Mouse (Mus musculus) G1E (cell line): Measurements from ENCODE around the gene Fgfr2. TPM values are rescaled to one million over a fixed set of nuclear protein-coding genes. Genes with fewer than 3 reads are reported as not detected.
"Not testable (repeated sequence)": the region's sequence is repeated elsewhere in the genome, so short reads cannot be mapped to it uniquely, and the experiment has no call there.

Experiments used
- ATAC-seq: 2 replicates; pipeline ENCODE4 v1.8.0; 2016; ENCODE audit warnings: mild to moderate bottlenecking; ENCODE audit not compliant: insufficient number of reproducible peaks, poor library complexity, low FRiP score, severe bottlenecking; ENCODE audit errors: extremely low read depth
- DNase-seq: peaks from one replicate; pipeline ENCODE4 v3.0.0; 2012; ENCODE audit warnings: low spot score
- H3K27me3 ChIP-seq: 2 replicates; pipeline ENCODE4 v1.6.1; 2012; ENCODE audit warnings: mild to moderate bottlenecking, low read length, inconsistent platforms; ENCODE audit not compliant: insufficient read depth
- H3K36me3 ChIP-seq: replicated peaks from 2 replicates; pipeline ENCODE3; 2012; ENCODE audit warnings: mild to moderate bottlenecking, inconsistent platforms
- H3K4me1 ChIP-seq: 2 replicates; pipeline ENCODE4 v1.6.1; 2012; ENCODE audit warnings: low read depth, low read length, inconsistent platforms, mixed read lengths; ENCODE audit not compliant: insufficient read depth
- H3K4me3 ChIP-seq: 2 replicates; pipeline ENCODE4 v1.5.1; 2012; ENCODE audit warnings: low read depth, mild to moderate bottlenecking, inconsistent platforms, low read length, moderate library complexity, mixed read lengths
- H3K9me3 ChIP-seq: replicated peaks from 2 replicates; pipeline ENCODE4 v1.6.1; 2012; ENCODE audit warnings: inconsistent platforms
- CTCF ChIP-seq: IDR thresholded peaks from 2 replicates; pipeline ENCODE4 v1.5.1; 2012; ENCODE audit warnings: low read depth, low read length, inconsistent platforms, mixed read lengths
- GATA1 ChIP-seq: IDR thresholded peaks from 2 replicates; pipeline ENCODE4 v1.6.1; 2012; ENCODE audit warnings: borderline replicate concordance, low read length, inconsistent platforms, mixed read lengths
- GATA2 ChIP-seq: IDR thresholded peaks from 2 replicates; pipeline ENCODE4 v1.6.1; 2012; ENCODE audit warnings: low read depth, low read length, inconsistent platforms, borderline replicate concordance
- POLR2AphosphoS5 ChIP-seq: IDR thresholded peaks from 2 replicates; pipeline ENCODE4 v1.6.1; 2012; ENCODE audit warnings: low read depth, low read length, inconsistent platforms; ENCODE audit not compliant: insufficient replicate concordance
- TAL1 ChIP-seq: conservative IDR thresholded peaks from 2 replicates; pipeline ENCODE4 v1.6.1; 2012; ENCODE audit warnings: low read depth, low read length, inconsistent platforms, mixed read lengths
- polyA plus RNA-seq: library from polyadenylated mRNA; stranded (reverse); fragments of >175 nt; gene quantifications from 2 replicates; pipeline ENCODE4 v1.2.3, GENCODE M21; 2012
- total RNA-seq, 2 experiments: library from RNA; stranded (forward) in 1 of 2; stranded (reverse) in 1 of 2; fragments of 200-1000 nt in 1 of 2; fragments of >200 nt in 1 of 2; fragmentation: Nextera tagmentation in 1 of 2; gene quantifications; 2 replicates each; pipeline ENCODE4 v1.2.3; 2014 to 2017

The Fgfr2 gene
- total and polyA plus RNA-seq, 3 experiments: 0.22 TPM; not detected in 2

DNA sequence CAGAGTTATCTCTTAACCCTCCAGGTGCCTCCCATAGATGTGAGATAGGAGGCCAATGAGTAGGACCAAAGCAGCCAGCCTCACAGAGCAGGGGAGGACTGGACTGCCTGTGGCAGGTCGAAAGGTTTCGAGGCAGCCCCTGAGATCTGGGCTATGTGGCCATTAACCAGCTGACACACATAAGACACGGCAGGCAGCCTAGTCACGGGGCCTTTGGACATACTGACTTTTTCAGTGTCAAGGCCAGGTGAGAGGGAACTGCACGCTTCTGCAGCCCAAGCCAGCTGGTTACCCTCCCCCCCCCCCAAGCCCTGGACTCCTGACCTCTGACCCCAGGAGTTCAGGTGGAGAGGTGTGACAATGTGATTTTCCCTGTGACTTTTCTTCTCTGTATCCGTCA, 458.3 kb downstream of the Fgfr2 start:
- H3K9me3 ChIP-seq: no peaks in the 10 kb centered on the region
- DNase-seq: no peak
- no peaks in the 10 kb centered on the region for H3K36me3 ChIP-seq
- ATAC-seq: 0 out of 2 replicates have a peak, but pooled peaks have one; percentile 17
- peaks cover 14% of the 10 kb centered on the region for H3K4me1 ChIP-seq
- peaks cover 54% of the 10 kb centered on the region for H3K27me3 ChIP-seq
- TF ChIP-seq GATA2 (no peak), GATA1 (no peak)
- H3K4me3 ChIP-seq: no peak overlapping the region

GRCm38 (mm10) chr7:132662831-132663230, 460.3 kb downstream of the Fgfr2 start:
- peaks cover 26% of the 10 kb centered on the region for H3K4me1 ChIP-seq

DNA sequence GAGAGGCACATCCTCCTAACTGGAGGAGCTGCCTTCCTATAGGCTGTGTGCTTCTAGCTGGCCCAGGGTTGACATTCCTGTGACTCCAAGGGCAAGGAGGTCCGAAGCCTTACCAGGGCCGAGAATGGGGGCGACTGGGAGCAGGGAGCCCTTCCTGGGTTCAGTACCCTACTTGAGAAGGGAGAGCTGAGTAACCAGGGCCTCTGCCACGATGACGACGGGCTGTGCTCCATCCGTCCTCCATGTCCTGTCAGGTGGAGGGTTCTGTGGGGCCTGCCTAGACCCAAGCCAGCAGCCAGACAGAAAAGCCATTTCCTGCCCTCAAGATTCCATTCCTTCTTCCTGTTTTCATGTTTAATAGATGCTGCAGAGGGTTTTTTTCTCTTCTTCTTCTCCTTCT, 463.5 kb downstream of the Fgfr2 start:
- no peaks in the 10 kb centered on the region for H3K36me3 ChIP-seq
- no peak for TF ChIP-seq GATA2
- TF ChIP-seq TAL1: no peak
- no peak for TF ChIP-seq GATA1
- TF ChIP-seq CTCF: no peak
- TF ChIP-seq POLR2AphosphoS5: no peak
- peaks cover 50% of the 10 kb centered on the region for H3K4me1 ChIP-seq
- no peak overlapping the region for H3K4me3 ChIP-seq
- DNase-seq (no peak), ATAC-seq (no peak)
- H3K9me3 ChIP-seq: no peaks in the 10 kb centered on the region
- peaks cover 52% of the 10 kb centered on the region for H3K27me3 ChIP-seq

More at GRCm38 (mm10) chr7:132662831-132663230, 460.3 kb downstream of the Fgfr2 start:
- H3K4me3 ChIP-seq, H3K36me3 ChIP-seq, H3K9me3 ChIP-seq, DNase-seq, ATAC-seq: not testable (repeated sequence)
- H3K27me3 ChIP-seq: peaks cover 62% of the 10 kb centered on the region

DNA sequence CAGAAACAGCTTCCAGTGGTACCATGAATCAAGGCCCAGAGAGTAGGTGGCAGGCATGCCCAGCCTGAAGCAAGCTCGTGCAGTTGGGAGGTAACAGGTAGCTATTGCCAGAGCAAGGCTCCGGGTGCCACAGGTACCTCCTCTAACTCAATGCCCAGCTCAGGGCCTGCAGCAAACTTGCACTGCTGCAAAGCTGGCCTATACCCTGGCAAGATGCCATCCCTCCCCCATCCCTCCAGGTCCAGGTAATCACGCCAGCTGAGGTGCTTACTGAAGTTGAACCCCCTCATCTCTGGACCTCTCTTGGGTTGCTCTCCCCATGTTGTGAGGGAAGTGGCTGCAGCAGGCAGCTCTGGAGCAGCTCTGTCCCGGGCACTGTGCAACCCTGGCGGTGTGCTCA, 464.5 kb downstream of the Fgfr2 start:
- no peak for ATAC-seq
- Histone ChIP-seq H3K4me3 (no peak overlapping the region), H3K27me3 (peaks cover 53% of the 10 kb centered on the region), H3K9me3 (no peaks in the 10 kb centered on the region), H3K4me1 (peaks cover 46% of the 10 kb centered on the region), H3K36me3 (no peaks in the 10 kb centered on the region)
- DNase-seq: no peak
- TF ChIP-seq GATA2: no peak

DNA sequence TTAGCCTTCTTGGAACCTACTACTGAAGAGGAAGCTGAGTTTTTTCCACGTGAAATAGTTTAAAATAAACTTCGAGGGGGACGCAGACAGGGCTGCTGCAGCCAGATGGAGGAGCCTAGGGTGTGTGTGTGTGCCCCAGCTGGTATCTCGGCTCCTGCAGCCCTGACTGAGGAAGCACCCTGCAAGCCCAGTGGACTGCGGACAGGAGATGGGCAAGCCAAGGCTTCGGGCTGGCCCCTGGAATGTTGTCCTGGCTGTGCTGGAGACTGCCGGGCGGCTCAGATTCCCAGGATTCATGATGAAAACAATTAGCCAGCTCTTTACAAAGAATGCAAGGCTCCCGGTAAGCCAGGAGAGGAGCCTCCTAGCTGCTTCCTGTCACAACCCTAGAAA, 465.1 kb downstream of the Fgfr2 start:
- DNase-seq: no peak
- Histone ChIP-seq H3K4me3 (no peak overlapping the region), H3K9me3 (no peaks in the 10 kb centered on the region), H3K27me3 (peaks cover 54% of the 10 kb centered on the region), H3K4me1 (peaks cover 46% of the 10 kb centered on the region), H3K36me3 (no peaks in the 10 kb centered on the region)
- ATAC-seq: no peak
- TF ChIP-seq TAL1 (no peak), GATA1 (no peak), CTCF (no peak), GATA2 (no peak), POLR2AphosphoS5 (no peak)

DNA sequence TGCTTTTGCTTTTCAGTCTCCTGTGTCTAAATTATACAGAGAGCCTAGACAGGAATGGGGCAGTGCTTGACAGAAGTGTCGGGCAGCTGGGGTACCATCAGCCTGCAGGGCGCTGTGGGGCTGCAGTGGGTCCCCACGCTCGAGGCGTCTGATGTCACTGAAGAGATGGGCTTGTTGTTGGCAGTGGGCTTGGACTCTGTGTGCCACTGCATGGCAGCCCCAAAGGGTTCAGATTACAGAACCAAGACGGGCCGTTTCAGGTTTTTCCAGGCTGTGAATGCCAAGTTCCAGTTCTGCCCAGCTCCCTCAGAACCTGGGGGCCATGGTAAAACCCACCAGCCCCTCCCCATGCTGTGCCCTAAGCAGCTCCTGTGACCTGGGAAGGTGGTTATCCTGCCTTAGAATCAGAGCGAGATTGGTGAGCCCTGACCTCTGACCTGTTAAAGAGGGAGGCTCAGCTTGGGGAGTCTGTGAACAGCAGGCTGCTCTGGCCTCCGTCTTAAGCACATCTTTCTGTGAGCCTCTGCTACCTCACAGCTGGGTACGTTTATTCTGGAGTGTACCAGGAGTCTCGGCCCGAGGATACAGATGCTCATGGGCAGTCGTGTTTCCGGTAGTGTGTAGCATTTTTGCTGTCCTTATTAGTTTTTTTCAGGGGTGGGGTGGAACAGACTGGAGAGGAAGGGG, 465.6 kb downstream of the Fgfr2 start:
- no peaks in the 10 kb centered on the region for H3K36me3 ChIP-seq
- H3K4me1 ChIP-seq: peaks cover 46% of the 10 kb centered on the region
- TF ChIP-seq POLR2AphosphoS5 (no peak), CTCF (no peak), TAL1 (no peak), GATA2 (no peak), GATA1 (no peak)
- peaks cover 54% of the 10 kb centered on the region for H3K27me3 ChIP-seq
- no peaks in the 10 kb centered on the region for H3K9me3 ChIP-seq
- DNase-seq (no peak), ATAC-seq (no peak)
- no peak overlapping the region for H3K4me3 ChIP-seq

- peak; percentile 35; the same call in 1 of the 2 replicates for ATAC-seq
- DNase-seq: peak; percentile 74
- H3K36me3 ChIP-seq: no peaks in the 10 kb centered on the region
- H3K4me3 ChIP-seq: peak overlapping the region; percentile 38; the same call in 1 of the 2 replicates
- peaks cover 46% of the 10 kb centered on the region for H3K4me1 ChIP-seq
- TF ChIP-seq CTCF (peak; percentile 29; the same call in 1 of the 2 replicates), TAL1 (no peak)
- peaks cover 47% of the 10 kb centered on the region for H3K27me3 ChIP-seq
- no peaks in the 10 kb centered on the region for H3K9me3 ChIP-seq
These were observed 466.6 kb downstream of the Fgfr2 start for GRCm38 (mm10) chr7:132656548-132656947.
